Mouse (Mus musculus): ENCODE results near the gene Gm20498.

The Gm20498 gene

GRCm38 (mm10) chr12:81332875-81333421, 199.8 kb downstream of the Gm20498 start, which contains the start of gene Slc8a3:
TSS of gene Slc8a3 (minus strand) at chr12:81333180.
- DNase-seq (ENCODE audit: low spot score in 2 of 2): peak; percentile 83 to 88

- peak; percentile 86 to 88 for DNase-seq (ENCODE audit: low spot score in 2 of 2)
These were observed 200.5 kb downstream of the Gm20498 start for GRCm38 (mm10) chr12:81331937-81332874.

- DNase-seq (ENCODE audit: low spot score in 2 of 2): no peak
These were observed 201.6 kb downstream of the Gm20498 start for GRCm38 (mm10) chr12:81331046-81331638.

- DNase-seq (ENCODE audit: low spot score in 2 of 2): no peak
These were observed 207.7 kb downstream of the Gm20498 start for GRCm38 (mm10) chr12:81324991-81325390.

GRCm38 (mm10) chr12:81324116-81324515, 208.6 kb downstream of the Gm20498 start:
- DNase-seq (ENCODE audit: low spot score in 2 of 2): peak; percentile 28 to 57

- peak; percentile 24 to 46 for DNase-seq (ENCODE audit: low spot score in 2 of 2)
These were observed 211.7 kb downstream of the Gm20498 start for GRCm38 (mm10) chr12:81321021-81321420.

GRCm38 (mm10) chr12:81317811-81318210, 214.9 kb downstream of the Gm20498 start:
- no peak for DNase-seq (ENCODE audit: low spot score in 2 of 2)

GRCm38 (mm10) chr12:81315953-81316352, 216.8 kb downstream of the Gm20498 start:
- DNase-seq (ENCODE audit: low spot score in 2 of 2): peak; percentile 25 to 46
